Mouse (Mus musculus): ENCODE measurements around the gene 8030411F24Rik. TPM values are rescaled to one million over a fixed set of nuclear protein-coding genes. Genes with fewer than 3 reads are reported as not detected.

Gene 8030411F24Rik
- polyA plus RNA-seq, 1 experiment from 2014 or later: not detected

GRCm38 (mm10) chr2:148806696-148807095 is 24.9 kb downstream of the 8030411F24Rik start:
- Histone ChIP-seq H3K27me3 (ENCODE audit: insufficient read depth, poor library complexity, severe bottlenecking) (no peaks in the 10 kb centered on the region), H3K27ac (no peak overlapping the region), H3K4me1 (no peaks in the 10 kb centered on the region), H3K9me3 (no peaks in the 10 kb centered on the region), H3K4me3 (no peak overlapping the region), H3K36me3 (no peaks in the 10 kb centered on the region)
- no peak for DNase-seq (ENCODE audit: low spot score)
- 77% methylated on average over 6 of the region's 6 CpGs for WGBS

GRCm38 (mm10) chr2:148819909-148820308 is 38.1 kb downstream of the 8030411F24Rik start, which contains the start of gene Cst13:
Cst13 (plus strand) TSS chr2:148820081.
- Histone ChIP-seq H3K27me3 (ENCODE audit: insufficient read depth, poor library complexity, severe bottlenecking) (no peaks in the 10 kb centered on the region), H3K27ac (no peak within 1 kb of the TSS)
- DNase-seq (ENCODE audit: low spot score): no peak

DNA sequence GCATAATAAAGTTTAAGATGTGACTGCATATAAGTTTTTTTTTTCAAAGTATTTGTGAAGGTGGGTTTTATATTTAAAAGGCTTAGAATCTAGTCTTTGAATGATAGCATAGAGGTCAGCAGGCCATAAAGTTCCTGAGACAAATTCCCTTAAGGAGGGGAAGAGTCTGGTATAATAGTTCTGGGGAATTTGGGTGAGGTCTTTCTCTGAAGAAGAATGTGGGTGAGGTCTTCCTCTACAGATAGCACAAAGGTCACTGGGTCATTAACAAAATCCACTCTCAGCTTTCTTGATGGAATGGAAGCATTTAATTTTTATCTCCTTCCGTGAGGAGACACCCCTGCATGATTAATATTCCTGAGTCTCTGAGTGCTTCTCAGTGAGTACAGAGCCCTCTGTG is 44.2 kb downstream of the 8030411F24Rik start:
- Histone ChIP-seq H3K4me3 (no peak overlapping the region), H3K4me1 (no peaks in the 10 kb centered on the region), H3K36me3 (no peaks in the 10 kb centered on the region), H3K27ac (no peak overlapping the region), H3K9me3 (no peaks in the 10 kb centered on the region), H3K27me3 (ENCODE audit: insufficient read depth, poor library complexity, severe bottlenecking) (no peaks in the 10 kb centered on the region)
- no peak for DNase-seq (ENCODE audit: low spot score)
- 72% methylated on average over 1 of the region's 1 CpGs for WGBS

More at GRCm38 (mm10) chr2:148819909-148820308, 38.1 kb downstream of the 8030411F24Rik start, which contains the start of gene Cst13:
- Histone ChIP-seq H3K4me1 (no peaks in the 10 kb centered on the region), H3K36me3 (no peaks in the 10 kb centered on the region), H3K9me3 (no peaks in the 10 kb centered on the region), H3K4me3 (no peak within 1 kb of the TSS)

GRCm38 (mm10) chr2:148834912-148835311 is 53.1 kb downstream of the 8030411F24Rik start, which contains the start of gene Cst9:
Cst9 (plus strand) TSS chr2:148835147.
- Histone ChIP-seq H3K9me3 (no peaks in the 10 kb centered on the region), H3K36me3 (no peaks in the 10 kb centered on the region), H3K27ac (no peak within 1 kb of the TSS), H3K4me1 (no peaks in the 10 kb centered on the region), H3K4me3 (no peak within 1 kb of the TSS), H3K27me3 (ENCODE audit: insufficient read depth, poor library complexity, severe bottlenecking) (no peaks in the 10 kb centered on the region)
- WGBS: 65% methylated on average over 4 of the region's 4 CpGs
- DNase-seq (ENCODE audit: low spot score): no peak

Other genes with a start within 250 kb of the 8030411F24Rik start
- gene Nxt1, start 109.4 kb upstream of the 8030411F24Rik start, polyA plus RNA-seq (2016; fragmentation: Nextera tagmentation; extraction: Ambion mirVana): 75.2 and 102 TPM in 2 replicates
- 16.9 and 18.3 TPM in 2 replicates for gene Gzf1, start 101.0 kb upstream of the 8030411F24Rik start, polyA plus RNA-seq (2016; fragmentation: Nextera tagmentation; extraction: Ambion mirVana)
- gene Napb, start 49.5 kb upstream of the 8030411F24Rik start, polyA plus RNA-seq (2016; fragmentation: Nextera tagmentation; extraction: Ambion mirVana): 2.5 and 2.7 TPM in 2 replicates
- gene Cstl1, start 31.7 kb upstream of the 8030411F24Rik start, polyA plus RNA-seq (2016; fragmentation: Nextera tagmentation; extraction: Ambion mirVana): not detected in 2 replicates
- not detected in 2 replicates for gene Cst11, start 10.5 kb upstream of the 8030411F24Rik start, polyA plus RNA-seq (2016; fragmentation: Nextera tagmentation; extraction: Ambion mirVana)
- gene Cst12, start 7.4 kb downstream of the 8030411F24Rik start, polyA plus RNA-seq (2016; fragmentation: Nextera tagmentation; extraction: Ambion mirVana): not detected in 2 replicates
- not detected in 2 replicates for gene Cst8, start 16.8 kb downstream of the 8030411F24Rik start, polyA plus RNA-seq (2016; fragmentation: Nextera tagmentation; extraction: Ambion mirVana)
- not detected in 2 replicates for gene Cst13, start 38.1 kb downstream of the 8030411F24Rik start, polyA plus RNA-seq (2016; fragmentation: Nextera tagmentation; extraction: Ambion mirVana)
- gene Cst9, start 53.1 kb downstream of the 8030411F24Rik start, polyA plus RNA-seq (2016; fragmentation: Nextera tagmentation; extraction: Ambion mirVana): 0.74 and 0.80 TPM in 2 replicates
- gene 9230104L09Rik, start 83.0 kb downstream of the 8030411F24Rik start, polyA plus RNA-seq (2016; fragmentation: Nextera tagmentation; extraction: Ambion mirVana): not detected in 2 replicates
- 567 and 803 TPM in 2 replicates for gene Cst3, start 93.7 kb downstream of the 8030411F24Rik start, polyA plus RNA-seq (2016; fragmentation: Nextera tagmentation; extraction: Ambion mirVana)
- gene Gm1330, start 221.2 kb downstream of the 8030411F24Rik start, polyA plus RNA-seq (2016; fragmentation: Nextera tagmentation; extraction: Ambion mirVana): not detected in 2 replicates
- not detected in 2 replicates for gene Gm10750, start 235.2 kb downstream of the 8030411F24Rik start, polyA plus RNA-seq (2016; fragmentation: Nextera tagmentation; extraction: Ambion mirVana)